Mouse (Mus musculus): ENCODE data around the gene Arhgap19.
"Not testable (repeated sequence)": the region's sequence is repeated elsewhere in the genome, so short reads cannot be mapped to it uniquely, and the experiment has no call there.

Arhgap19 gene

DNA sequence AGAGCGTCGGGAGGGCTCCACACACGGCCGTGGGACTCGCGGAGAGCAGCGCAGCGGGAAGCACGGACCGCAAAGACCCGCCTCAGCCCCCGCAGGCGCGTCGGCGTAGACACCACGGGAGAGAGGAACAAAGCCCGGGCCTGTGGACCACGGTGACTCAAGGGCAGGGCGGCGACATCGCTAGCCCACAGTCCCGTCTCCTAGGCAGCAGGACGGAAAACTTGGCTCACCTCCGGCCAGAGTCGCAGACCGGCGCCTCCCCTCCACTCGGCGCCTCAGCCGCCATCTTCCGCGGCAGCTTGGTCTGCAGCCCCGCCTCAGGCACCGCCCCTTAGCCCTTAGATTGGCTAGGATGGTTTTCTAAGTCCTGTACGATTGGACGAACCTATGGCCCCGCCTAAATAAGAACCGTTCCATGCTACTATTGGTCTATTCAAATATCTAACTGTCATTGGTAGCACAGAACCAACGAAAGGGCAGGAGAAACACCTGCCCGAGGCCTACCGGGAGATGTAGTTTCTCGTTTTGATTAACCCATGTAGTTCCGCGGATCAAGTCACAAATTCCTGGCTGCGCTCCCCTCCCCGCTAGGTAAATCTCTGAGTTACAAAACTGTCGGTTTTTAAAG lies at the start of gene Arhgap19:
Gene Arhgap19, minus strand, starts transcription at position 306 of the 628 bp plus-strand sequence.
- peak; percentile 49 for DNase-seq (ENCODE audit: low spot score)

DNA sequence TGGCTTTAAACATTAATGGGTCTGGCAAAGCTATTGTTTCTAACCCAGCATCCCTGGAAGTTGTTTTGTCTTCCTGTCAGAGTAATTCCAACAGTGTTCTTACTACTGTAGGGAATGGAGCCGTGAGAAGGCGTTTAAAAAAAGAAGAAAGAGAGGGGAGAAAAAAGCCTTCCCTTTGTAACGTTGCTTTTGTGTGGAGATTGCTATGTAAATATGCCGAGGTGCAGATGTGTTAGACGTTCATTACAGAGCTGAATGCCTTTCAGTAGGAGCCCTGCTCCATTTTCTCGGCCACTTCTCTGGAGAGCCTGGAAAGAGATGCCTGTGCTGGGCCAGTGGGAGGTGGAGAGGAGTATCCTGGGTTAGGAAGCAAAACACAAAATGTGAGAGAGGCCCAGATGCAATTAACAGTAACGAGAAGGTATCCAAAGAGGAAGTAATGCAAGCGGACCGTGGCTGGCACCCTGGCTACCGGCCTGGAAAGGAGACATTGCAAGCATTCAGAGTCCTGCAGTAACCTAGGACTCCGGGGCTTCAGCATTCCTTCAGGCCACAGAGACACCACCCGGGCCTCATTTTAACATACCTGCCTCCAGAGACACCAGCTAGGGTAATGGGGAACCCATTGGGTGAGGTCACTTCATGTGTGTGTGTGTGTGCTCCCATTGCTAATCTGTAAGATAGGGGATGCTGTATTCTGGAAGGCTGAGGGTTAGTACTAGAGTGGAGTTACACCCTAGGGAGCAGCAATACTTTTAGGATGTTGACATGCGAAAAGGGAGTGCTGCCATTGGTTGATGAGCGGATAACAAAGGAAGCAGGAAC lies 49.1 kb upstream of the Arhgap19 start:
- DNase-seq (ENCODE audit: low spot score) = no peak

DNA sequence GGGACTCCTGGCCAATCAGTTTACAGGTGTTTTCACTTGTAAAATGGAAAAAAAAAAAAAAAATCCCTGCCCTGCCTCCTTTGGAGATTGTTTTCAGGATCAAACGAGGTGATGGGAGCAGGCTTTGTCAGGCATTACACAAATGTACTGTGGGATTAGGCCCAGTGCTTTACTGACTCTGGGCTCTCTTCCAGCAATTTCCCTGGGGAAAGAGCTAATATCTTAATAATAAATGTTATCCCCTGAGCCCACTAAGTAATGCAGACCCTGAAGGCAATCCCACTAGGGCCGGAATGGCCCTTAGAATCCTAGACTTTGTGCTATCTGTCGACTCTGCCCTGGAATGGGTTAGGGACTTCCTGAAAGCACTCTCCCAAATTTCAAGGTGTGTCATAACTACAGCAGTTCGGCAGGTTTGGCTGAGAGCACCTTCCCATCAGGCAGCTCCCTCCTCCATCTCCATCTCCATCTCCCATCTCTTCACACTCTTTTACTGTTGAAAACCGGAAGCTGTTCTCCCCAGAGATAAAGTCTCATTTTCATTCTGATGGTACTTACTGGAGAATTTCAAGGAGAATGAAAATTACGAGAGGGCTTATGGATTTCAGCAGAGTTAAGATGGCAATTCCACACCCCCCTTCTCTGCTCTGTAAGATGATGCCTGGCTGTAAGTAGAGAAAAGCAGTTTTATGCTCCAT lies 48.3 kb upstream of the Arhgap19 start:
- DNase-seq (ENCODE audit: low spot score) = no peak

DNA sequence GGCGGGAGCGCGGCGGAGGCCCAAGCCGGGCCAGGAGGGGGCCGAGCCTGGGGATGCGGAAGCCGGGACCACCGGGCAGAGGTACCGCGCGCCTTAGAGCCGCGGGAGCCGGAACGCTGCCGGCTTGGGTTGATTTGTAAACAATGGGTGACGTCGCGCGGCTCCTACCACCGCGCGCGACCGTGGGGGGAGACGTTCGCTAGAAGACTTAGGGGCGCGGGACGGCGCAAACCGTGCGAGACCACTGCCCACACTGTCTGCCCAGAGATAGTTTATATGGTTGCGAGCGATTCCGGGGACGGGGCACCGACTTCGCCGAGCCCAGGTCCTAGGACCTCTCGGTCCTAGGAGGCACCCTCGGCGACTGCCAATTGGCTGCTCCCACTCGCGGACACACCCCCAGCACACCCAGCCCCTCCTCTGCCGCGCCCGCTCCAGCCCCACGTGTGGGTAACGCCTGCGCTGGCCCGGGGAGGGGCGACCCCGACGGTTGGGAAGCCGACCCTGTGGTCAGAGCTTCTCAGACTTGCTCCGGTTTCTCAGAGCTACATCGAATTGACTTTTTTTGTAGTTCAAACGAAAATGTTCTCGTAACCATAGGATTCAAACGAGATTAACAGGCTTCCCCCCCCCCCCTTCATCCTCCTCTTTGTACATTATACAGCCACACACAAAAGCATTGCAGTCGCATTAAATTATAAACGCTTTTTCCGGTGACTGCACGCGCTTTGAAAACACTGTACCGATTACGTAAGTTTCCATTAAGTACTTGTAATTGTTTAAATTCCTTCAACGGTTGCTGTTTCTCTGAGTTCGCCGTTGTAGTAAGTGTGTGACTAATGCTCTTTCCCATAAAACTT lies 46.4 kb upstream of the Arhgap19 start, which contains the start of gene Frat2:
Gene Frat2, minus strand, starts transcription at position 141 of the 860 bp plus-strand sequence.
- DNase-seq (ENCODE audit: low spot score) = peak; percentile 52

DNA sequence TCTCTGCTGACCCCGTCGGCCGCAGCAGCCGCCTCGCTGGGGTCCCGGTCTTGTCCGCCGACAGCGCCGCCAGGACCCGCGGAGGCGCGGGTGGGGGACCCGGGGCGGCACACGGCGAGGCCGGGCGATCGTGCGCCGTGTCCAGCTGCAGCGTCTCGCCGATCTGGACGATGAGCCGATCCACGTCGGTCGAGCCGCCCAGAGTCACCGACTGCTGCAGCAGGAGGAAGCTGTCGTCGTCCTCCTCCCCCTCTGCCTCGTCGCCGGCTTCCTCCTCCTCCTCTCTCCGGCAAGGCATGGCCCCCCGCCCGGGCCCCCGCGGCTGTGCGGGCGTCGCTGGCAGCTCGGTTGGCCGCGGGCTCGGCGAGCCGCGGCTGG lies 45.8 kb upstream of the Arhgap19 start:
- DNase-seq (ENCODE audit: low spot score) = not testable (repeated sequence)

DNA sequence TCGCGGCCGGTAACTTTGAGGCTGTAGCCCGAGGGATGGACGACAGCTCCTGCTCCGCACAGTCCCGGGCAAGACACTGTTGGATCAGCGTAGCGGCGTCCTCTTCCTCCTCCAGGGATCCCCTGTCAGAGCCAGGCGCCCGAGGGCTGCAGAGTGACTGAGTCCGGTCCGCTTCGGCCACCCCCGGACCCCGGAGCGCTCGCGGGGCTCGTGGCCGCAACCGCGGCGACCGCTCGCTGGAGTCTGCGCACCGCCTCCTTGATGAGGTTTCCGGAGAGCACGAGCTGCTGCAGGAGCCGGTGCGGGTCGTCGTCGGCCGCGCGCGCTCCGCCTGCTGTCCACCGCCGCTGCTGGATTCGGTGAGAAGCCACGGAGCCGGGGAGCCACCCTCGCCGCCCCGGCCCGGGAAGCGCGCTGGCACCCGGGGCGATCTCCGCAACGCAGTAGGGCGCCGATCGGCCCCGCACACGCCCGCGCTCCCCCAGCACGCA lies 45.3 kb upstream of the Arhgap19 start:
- no peak for DNase-seq (ENCODE audit: low spot score)

DNA sequence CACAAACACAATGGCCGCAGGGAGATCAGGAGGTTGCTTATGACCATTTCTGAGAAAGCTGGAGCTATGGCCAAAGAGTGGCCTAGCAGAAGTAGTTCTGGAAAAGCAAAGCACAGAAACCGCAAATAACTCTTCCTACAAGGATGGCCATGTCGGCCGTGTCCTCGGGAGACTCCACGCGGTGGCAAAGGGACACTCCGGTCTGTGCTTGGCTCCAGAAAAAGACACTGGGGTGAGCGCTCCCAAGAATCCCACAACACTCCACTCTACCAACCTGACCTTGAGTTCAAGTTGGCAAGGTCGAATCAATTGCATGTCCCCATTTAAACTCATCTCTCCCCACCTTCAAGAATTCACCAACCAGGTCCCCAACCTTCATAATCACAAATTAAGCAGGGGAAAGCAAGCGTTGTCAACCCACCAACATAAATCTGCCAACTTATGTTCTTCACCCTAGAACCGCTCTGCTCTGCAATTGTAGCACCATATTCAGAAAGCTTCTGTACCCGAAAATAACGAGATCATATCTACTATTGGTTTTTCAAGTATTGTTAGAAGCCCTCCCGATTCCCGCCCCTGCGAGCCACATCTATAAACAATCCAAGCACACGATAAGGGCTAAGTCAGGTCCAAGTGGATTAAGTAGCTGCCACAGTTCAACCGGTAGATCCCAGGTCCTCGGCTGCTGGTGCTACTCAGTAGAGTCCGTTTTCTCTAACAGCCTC lies 44.7 kb upstream of the Arhgap19 start:
- no peak for DNase-seq (ENCODE audit: low spot score)

DNA sequence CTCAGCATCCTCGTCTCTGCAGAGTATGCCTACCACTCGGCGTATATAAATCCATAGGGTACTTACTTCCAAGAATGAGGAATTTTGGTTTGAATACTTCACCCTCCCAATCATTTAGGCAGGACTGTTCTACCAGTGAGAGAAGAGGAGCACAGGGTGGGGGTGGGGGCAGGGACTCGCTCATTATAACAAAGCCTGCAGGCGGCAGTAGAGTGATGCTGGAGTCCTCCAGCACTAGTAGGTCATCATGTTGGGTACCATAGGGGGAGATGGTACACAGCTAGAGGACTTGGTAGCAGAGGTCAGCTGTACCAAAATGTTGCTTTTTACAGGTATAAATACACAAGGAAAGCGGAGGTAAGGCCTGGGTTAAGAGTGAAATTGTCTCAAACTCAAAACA lies 42.5 kb upstream of the Arhgap19 start:
- no peak for DNase-seq (ENCODE audit: low spot score)

DNA sequence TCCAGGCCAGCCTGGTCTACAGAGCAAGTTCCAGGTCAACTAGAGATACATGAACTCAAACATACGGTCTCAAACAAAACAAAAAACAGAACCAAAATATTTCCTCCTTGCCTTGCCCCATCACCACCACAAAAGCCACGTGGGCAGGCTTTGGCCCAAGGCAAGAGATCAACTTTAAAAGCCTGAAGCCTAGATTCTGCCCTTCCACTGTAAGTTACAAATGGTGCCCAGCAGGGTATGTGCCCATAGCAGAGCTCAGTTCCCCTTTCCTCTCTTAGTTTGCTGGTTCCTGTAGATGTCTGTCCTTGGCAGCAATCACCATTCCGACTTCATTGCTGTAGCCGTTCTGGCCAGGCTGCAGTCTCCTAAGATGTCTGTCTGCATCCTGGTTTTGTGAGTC lies 40.9 kb upstream of the Arhgap19 start:
- DNase-seq (ENCODE audit: low spot score) = no peak

DNA sequence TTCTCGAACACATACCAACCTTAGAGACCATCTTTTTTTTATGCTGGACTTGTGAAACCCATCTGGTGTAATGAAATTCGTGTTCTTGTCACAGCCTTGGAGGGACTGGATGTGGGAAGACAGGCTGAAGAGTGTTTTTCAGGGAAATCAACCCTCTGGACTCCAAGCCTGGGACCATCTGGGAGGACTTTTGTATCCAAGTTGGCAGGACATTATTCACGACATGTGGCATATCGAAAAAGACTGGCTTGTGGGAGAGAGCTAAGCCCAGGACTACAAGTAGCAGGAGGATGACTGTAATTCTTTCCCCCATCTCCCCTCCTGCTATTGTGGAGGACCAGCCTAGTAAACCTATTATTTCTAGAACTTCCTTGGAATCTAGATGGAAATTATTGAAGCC lies 40.3 kb upstream of the Arhgap19 start:
- no peak for DNase-seq (ENCODE audit: low spot score)

DNA sequence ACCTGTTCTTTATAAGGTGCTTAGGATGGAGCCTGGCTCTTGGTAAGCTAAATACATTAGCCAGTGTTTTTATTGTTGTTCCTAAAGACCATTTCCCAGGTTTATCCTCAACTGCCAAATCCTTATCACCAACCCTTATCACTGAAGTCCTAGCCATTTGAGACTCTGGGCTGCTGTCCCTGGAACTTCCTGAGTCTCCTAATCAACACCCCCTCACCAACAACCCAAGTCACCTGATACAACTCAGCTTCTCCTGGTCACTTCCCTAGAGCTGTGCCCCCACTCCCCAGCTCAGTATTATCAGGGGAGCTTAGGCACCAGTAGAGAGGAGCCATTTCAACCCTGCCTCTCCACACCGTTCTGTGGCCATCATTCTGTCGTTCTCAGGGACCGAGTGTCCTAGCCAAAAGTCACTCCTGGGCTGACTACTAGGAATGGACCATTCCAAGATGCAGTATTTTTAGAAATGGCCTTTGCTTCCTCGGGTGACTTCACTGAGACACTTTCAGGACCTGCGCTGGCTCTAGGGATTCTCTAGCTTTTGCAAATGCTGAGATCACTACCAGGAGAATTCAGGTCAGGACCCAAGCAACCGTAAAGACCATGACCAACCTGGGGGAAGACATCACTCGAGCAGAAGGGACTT lies 39.4 kb upstream of the Arhgap19 start:
- DNase-seq (ENCODE audit: low spot score) = no peak

DNA sequence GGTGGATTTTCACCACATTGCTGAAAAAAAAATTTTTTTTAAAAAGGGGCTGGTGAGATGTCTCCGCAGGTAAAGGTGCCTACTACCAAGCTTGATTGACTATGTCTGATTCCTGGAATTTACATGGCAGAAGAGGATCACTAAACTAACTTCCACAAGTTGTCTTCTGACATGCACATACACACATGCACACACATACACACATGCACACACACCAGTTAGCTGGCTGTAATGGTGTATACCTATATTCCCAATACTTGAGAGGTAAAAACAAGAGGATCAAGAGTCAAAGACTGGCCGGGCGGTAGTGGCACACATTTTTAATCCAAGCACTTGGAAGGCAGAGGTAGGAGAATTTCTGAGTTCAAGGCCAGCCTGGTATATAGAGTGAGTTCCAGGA lies 37.8 kb upstream of the Arhgap19 start:
- DNase-seq (ENCODE audit: low spot score) = no peak

DNA sequence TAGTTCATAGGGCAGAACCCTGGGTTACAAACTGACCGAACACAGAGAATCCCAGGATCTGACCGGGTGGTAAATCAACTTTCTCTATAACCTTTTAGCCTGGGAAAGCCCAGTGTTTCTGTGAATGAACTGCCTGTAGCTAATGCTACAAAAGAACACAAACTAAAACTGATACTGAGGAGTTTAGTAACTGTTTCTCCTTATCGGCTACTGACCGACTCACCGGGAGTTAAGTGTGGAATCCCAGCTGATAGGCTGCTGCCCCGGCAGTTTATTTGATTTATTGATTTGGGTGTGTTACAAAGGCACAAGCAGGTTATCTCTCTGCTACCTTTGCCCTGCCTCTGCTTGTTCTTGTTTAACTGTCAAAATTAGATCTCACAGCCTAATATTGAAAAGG lies 37.0 kb upstream of the Arhgap19 start:
- no peak for DNase-seq (ENCODE audit: low spot score)

DNA sequence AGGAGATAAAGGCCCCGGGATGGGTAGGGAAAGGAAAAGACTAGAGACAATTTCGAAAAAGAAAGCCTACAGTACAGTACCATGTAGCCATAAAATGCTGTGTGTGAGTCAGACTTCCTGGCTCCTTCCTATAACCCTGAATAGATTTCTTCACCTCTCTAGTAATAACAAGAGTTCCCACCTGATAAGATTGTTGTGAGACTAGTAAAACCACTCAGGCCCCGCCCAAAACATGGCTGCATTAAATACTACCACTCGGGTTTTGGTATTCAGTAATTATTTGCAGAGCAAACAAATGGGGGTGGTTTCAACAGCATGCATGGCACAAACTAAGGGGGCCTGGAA lies 36.0 kb upstream of the Arhgap19 start:
- DNase-seq (ENCODE audit: low spot score) = no peak

DNA sequence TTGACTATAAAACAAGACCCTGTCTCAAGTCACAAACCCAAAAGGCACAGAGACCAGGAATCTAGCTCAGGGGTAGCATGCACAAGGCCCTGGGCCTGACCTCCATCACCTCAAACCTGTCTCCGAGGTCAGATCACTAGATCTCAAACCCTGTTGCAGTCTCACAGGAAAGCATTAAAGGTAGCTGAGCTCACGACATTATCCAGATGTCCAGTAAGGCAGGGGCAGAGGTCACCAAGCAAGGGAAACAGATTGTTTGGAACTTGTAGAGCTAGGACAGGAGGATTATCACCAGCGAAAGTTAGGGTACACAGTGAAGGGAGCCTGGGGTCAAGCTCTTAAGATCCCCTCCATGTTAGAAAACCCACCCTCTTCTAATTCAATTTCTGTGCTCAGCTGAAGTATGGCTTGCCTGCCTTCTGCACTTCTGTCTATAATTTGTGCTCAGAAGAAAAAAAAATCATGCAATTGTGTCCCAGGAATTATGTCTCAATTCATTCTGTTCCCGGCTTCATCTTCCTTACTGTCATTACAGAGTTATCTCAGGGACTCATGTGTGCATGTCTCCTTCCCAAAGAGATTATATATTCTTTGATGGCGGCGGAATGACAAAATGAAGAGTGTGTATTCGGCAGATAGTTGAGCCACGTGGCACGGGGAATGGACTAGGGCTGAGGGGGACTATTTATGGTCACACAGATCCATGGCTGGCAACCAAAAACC lies 35.5 kb upstream of the Arhgap19 start:
- no peak for DNase-seq (ENCODE audit: low spot score)

DNA sequence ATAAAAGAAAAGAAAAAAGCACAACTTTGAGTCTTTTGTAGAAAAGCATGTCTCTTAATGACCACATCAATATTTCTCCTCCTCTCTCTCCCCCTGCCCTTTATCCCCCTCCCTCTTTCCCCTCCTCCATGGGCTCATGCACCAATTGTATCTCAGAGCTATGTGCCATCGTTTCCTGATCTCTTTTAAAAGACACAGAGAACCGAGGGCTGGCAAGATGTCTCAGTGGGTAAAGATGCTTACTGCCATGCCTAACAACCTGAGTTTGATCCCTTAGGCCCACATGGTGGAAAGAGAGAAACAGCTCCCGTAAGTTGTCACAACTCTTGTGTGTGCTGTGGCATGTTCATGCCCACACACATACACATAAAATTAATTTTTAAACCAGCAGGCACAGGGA lies 34.9 kb upstream of the Arhgap19 start:
- no peak for DNase-seq (ENCODE audit: low spot score)

DNA sequence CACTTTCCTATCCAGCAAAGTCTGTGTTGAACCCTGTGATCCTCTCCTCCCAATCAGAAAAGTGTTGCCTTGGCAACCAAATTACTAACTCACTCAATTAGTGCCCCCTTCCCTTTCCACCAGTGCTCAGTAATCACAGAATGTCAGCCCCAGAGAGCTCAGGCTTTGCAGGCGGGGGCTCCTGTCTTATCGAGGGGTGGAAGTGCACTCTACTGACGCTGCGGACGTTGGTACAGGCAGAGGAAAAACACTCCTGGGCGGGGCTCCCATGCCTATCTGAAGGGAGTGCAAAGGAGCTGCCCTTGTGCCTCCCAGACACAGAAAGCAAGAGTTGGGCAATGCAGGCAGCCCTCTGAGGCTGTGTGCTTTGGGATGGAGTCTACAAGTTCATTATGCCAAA lies 34.0 kb upstream of the Arhgap19 start:
- no peak for DNase-seq (ENCODE audit: low spot score)

DNA sequence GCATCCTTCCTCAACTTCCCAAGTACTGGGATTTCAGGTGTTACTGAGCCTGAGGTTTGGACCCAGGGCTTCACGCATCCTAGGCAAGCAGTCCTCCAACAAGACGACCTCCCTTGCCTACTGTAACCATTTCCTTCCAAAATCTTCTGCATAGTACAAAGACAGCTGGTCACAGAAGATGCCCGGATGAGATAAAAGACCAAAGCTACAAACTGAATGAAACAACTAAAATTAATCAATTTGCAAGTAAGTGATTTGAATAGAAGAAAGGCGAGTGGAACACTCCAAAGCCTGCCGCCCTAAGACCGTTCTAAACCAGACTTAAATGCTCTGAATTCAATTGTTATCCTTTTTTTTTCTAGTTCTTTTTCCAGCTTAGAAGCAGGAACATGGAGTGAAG lies 33.6 kb upstream of the Arhgap19 start:
- DNase-seq (ENCODE audit: low spot score) = no peak

DNA sequence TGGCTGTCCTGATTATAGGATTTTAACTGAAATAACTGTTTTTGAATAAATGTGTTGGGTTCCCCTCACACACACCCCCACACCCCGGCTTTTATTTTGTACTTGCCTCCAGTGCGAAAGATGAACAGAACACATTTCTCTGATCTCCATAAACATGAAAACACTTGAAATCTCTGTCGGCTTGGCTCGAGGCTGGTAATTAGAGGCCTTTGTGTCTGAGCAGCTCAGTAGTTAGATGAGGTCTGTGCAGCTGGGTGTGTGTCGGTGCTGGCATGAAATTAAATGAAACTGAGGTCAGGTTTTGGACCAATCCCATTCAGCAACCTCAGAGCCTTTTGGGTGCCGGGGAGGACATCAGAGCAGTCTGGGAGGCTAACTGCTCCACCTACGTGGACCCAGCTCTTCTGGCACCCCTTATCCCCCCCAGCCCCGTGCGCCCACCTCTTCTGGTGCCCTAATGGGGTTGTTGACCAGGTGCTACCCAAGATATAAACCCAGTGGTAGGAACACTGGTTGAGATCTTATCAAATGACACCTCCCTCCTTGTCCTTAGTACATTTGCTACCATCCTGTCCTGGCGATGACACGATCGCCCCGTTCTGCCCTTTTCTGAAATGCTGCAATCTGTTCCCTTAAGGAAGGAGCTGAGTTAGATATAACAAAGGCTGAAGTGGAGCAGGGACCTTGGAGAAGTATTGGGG lies 30.8 kb upstream of the Arhgap19 start:
- no peak for DNase-seq (ENCODE audit: low spot score)

Data from urinary bladder, postnatal 10 days (tissue).